Mouse (Mus musculus) frontal cortex, postnatal 10 days (tissue): ENCODE measurements around the gene Pld1.
A peak's percentile ranks its signal among the peaks of the same experiment; 100 is the strongest.

Experiments used
- DNase-seq, 2 experiments: peaks; one replicate each; pipeline ENCODE4 v3.0.0; 2022; ENCODE audit warnings: low spot score in 2 of 2, mixed read lengths in 1 of 2

Pld1 gene

DNA sequence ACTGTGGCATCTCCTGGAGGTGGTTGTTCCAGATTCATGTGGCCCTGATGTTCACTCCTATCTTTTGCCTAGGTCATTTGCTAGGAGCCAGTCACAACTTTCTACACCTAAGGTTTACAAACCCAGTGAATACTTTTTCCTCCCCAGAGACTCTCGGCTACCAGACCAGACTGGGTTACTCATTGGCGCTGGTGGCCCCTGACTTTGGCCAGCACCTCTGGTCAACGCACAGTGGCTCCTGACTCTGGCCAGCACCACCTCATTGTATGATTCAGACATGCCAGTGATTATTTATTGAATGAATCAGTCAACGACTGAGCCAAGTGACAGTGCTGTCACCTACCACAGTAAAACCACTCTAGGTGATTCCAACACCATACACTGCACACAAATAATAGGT is 103.9 kb downstream of the Pld1 start:
- no peak for DNase-seq

DNA sequence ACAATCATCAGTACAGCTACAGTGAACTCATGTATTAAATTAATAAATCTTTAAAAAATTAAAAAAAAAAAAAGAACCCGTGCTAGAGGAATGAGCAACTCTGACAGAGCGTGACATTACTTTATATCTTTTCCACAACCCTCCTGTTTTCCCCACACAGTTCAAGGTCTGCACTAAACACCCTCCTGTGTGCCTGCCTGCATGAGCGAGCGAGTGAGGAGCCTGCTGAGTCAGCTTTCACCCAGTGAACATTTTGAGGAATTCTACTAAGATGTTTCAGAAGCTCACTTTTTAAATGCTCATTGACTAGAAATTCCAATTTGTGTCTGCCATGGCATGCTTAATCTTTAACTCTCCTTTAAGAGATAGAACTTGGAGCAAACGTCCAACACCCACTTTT is 109.1 kb downstream of the Pld1 start:
- DNase-seq = no peak

- DNase-seq = no peak
Observed at GRCm38 (mm10) chr3:28049526-28049925, 111.0 kb downstream of the Pld1 start.

DNA sequence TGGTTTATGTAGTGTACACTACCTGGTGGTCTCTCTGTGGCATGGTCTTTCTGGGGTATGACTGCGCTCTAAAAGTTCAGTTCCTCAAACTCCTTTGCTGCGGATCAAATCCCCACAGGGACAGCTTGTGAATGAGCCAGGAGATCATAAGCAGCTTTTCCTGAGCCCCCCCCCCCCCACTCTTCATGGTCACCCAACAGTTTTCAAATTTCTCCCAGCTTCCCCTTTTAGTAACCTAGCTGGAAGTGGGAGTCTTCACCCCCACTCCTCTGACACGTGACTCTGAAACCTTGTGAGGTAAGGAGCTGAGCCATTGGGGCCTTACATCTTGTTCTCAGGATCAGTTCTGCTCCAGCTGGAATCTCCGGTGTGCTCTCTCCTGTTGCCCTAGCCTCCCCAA is 114.6 kb downstream of the Pld1 start:
- no peak for DNase-seq

DNA sequence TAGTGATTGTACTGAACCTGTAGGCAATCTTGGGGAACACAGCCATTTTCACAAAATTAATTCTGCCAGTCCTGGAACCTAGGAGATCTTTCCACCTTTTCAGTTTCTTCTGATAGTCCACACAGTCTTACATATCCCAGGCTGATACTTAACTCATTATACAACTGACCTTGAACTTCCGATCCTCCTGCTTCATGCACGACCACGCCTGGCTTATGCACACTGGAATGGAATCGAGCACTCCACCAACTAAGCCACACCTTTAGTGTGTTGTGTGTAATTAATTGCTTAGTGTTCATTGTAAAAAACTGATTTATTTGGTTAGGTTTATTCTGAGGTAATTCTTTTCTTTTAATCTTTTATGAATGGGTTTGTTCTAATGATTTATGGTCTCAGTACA is 122.2 kb downstream of the Pld1 start:
- no peak for DNase-seq

GRCm38 (mm10) chr3:28061155-28061554 is 122.7 kb downstream of the Pld1 start:
- DNase-seq = no peak

DNA sequence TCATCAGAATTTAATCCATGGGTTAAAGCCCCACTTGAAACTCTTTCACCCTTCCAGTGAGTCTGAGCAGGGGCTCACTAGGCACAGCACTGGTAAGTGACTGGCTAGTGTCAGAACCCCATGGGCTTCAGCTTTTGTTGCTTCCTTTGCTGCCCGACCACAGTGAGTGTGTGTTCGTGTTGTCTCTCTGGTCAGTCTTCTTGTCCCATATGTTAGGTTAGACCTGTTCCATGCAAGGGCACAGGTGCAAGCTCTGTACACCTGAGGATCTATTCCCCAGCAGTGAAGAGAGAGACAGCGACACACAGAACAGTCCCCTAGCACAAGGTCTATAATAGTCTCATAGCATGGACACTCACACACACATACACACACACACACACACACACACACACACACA is 140.7 kb downstream of the Pld1 start:
- DNase-seq = no peak

DNA sequence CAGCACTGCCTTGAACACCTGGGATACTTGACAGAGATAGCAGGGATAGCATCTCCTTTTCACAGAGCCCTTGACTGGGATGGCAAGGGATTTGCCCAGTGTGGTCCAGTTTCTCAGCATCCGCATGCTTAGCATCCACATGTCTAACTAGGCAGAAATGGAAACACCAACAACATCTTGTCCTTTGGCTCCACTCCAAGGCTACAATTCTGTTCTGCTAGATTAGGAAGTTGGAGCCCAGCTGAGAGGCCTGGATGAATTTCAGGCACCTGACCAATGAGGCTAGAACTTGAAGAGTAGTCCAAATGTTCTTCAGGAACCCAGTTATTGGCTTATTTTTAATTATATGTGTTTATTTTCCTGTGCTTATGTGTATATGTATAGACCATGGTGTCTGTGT is 141.6 kb downstream of the Pld1 start:
- DNase-seq = no peak

DNA sequence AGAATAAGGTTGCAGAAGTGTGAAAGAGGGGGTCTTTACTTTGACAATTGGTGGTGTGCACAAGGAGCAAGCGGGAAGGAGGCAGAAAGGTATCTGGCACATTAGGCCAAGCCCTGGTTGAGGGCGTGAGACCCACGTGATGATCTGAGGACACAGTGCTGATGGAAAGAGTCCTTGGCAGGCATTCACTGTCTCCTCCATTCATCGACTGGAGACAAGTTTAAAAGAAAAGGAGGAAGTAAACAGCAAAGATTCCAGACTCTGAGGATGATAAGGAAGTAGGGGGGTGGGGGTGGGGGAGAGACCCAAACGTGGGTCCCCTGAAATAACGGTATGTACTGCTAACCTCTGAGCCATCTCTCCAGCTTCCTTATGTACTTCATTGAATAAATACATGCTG is 142.5 kb downstream of the Pld1 start:
- no peak for DNase-seq

GRCm38 (mm10) chr3:28083218-28083617 is 144.7 kb downstream of the Pld1 start:
- no peak for DNase-seq

DNA sequence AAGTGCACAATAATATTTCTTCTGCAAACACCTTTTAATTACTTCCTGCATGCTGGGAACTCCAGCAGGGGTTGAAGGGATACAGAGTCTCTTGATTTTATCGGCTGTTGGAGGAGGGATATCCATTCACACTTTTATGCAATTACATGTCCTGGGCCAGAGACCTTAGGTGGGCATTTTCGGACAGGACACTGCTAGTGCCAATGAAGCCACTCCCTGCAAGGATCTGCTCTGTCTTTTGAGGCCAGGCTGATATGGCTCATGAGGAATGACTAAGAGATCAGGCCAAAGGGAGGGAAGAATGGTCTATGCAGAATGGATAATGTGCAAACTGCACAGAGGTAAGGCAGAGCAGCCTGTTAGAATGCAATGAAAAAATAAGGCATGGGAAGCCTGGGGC is 145.8 kb downstream of the Pld1 start:
- no peak for DNase-seq

- no peak for DNase-seq
Observed at GRCm38 (mm10) chr3:28091296-28091695, 152.8 kb downstream of the Pld1 start.

GRCm38 (mm10) chr3:28091741-28092140 is 153.2 kb downstream of the Pld1 start:
- DNase-seq = no peak

GRCm38 (mm10) chr3:28093684-28094302 is 155.3 kb downstream of the Pld1 start:
- DNase-seq = no peak

DNA sequence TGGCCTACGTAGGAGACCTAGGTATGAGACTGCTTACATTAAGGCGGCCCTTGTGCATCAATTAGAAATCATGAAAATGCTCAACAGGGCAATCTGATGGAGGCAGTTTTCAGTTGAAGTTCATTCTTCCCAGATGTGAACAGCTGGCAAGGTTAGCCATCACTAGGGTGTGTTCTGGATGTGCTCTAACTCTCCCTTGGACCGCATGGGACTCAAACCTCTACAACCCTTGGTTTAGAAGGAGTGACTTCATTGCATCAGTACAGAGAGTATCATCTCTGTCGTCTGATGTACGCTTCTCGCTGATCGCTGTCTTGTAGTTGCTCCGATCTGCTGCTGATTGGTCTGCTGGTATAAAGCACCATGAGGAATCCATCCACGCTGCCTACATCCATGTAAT is 157.0 kb downstream of the Pld1 start:
- no peak for DNase-seq

DNA sequence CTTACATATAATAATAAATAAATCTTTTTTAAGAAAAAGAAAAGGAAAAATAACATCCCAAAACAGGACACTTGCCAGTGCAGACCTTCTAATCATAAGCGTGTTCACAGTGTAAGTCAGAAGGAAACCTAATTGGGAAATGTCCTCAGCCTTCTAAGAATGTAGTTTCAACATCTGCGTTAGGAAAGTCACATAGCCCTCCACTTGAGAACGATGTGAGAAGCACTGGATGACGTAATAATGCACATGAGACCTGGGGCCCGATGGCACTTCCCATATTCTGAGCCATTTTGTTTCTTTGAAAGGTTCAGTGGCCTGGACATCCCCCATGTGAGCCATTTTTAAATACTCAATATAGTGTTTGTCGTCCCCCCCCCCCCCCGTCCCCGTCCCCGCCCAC is 160.7 kb downstream of the Pld1 start:
- DNase-seq = no peak

GRCm38 (mm10) chr3:28104992-28105391 is 166.5 kb downstream of the Pld1 start:
- DNase-seq = no peak

DNA sequence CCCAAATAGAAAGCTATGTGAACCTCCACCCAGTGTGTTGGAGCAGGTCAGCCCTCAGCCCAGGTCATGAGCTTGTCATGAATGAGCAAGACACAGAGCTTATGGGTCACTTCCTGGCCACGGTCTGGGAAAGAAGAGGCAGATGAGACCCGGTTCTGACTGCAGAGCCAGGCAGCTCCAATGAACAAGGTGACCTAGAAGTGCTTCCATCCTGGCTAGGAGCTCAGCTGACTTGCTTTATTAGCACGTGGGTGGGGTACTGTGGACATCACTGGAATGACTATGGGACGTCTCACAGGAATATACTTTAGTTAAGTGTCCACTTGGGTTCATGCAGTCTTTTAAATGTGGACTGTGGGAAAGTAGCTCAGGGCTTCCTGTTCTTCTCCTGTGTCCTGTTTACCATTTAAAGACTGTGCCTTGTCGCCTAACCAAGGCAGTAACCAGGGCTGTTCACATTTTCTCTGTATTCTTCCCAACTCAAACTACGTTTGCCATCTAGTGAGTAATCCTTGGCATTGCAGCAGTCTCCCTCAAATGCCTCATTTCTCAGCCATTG is 169.0 kb downstream of the Pld1 start:
- DNase-seq = peak; percentile 11 to 47

- no peak for DNase-seq
Observed at GRCm38 (mm10) chr3:28111516-28111915, 173.0 kb downstream of the Pld1 start.

GRCm38 (mm10) chr3:28113881-28114280 is 175.4 kb downstream of the Pld1 start:
- DNase-seq = no peak

DNA sequence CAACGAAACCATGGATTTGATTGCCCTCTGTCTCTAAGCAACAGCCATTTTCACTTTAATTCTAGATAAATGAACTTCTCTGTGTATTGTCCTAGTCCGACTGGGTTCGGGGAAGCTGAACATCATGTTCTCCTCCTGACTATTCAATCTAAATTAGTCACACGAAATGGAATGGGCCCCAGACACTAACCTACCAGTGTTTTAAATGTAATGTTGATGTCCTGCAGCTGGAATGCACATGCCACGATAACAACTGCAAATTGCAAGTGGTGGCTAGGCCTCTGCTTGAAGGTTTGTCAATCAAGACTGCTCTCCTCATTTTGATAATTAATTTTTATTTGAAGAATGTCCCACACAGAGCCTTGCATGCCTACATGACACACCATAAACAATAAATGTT is 203.2 kb downstream of the Pld1 start:
- DNase-seq = no peak

- no peak for DNase-seq
Observed at GRCm38 (mm10) chr3:28142121-28142520, 203.6 kb downstream of the Pld1 start.

GRCm38 (mm10) chr3:28144676-28145075 is 206.2 kb downstream of the Pld1 start:
- DNase-seq = no peak

GRCm38 (mm10) chr3:28145461-28145860 is 207.0 kb downstream of the Pld1 start:
- DNase-seq = no peak
